Comparison of ENCODE assay signal across 13 mouse cellular contexts in genomic region chr12:3811596-3811995, GRCm38 (mm10). TPM values are rescaled to one million over a fixed set of nuclear protein-coding genes. Genes with fewer than 3 reads are reported as not detected.
A peak's percentile ranks its signal among the peaks of the same experiment; 100 is the strongest.
DNase-seq lines count a peak whose midpoint lies in the region; ATAC-seq and TF ChIP-seq lines count a peak whose summit lies in the region.
"Had no signal": no experiment of that assay in that cellular context is flagged by ENCODE, and none has a peak within 500 bp of the region (broad histone marks: within the 10 kb centered on the region; RNA-seq: fewer than 3 reads in every experiment).

No protein-coding gene starts in this region.

- no peaks in the 10 kb centered on the region for H3K36me3 ChIP-seq in heart, embryonic 15.5 days
- no peaks in the 10 kb centered on the region for H3K36me3 ChIP-seq in limb, embryonic 15.5 days
- H3K36me3 ChIP-seq: midbrain, embryonic 10.5 days had no signal

- H3K9me3 ChIP-seq in heart, embryonic 15.5 days (replicated peaks), result no peaks in the 10 kb centered on the region
- no peaks in the 10 kb centered on the region for H3K9me3 ChIP-seq in limb, embryonic 15.5 days
- H3K9me3 ChIP-seq: midbrain, embryonic 10.5 days had no signal

- WGBS in heart, embryonic 15.5 days, result 37% methylated on average over 5 of the region's 5 CpGs
- WGBS in limb, embryonic 15.5 days, result 23% methylated on average over 5 of the region's 5 CpGs

- peak overlapping the region; percentile 14; the same call in 1 of the 2 replicates for H3K4me2 ChIP-seq in heart, embryonic 15.5 days
- H3K4me2 ChIP-seq in limb, embryonic 15.5 days, result no peak overlapping the region; the same call in 1 of the 2 replicates

- peak; percentile 35 for DNase-seq in gastrocnemius, adult 2 months
- no peak for DNase-seq in gastrocnemius, postnatal 14 days
- DNase-seq in left cerebral cortex, adult 2 months (ENCODE audit: extremely low spot score in 1 of 2, low spot score in 2 of 2), result no peak
- no peak for DNase-seq in left cerebral cortex, postnatal 25 days (ENCODE audit: low spot score in 2 of 2)
- no peak for DNase-seq in urinary bladder, postnatal 25 days (ENCODE audit: low spot score)
- DNase-seq in ovary, postnatal 14 days (ENCODE audit: low spot score), result no peak
- DNase-seq: adrenal gland, postnatal 14 days; cerebellum, postnatal 14 days; gastrocnemius, postnatal 36 days had no signal

- no peak for TF ChIP-seq CTCF in gastrocnemius, adult 2 months (IDR thresholded peaks at IDR 0.05)
- TF ChIP-seq CTCF in left cerebral cortex, adult 2 months (IDR thresholded peaks at IDR 0.05), result no peak

- H3K9ac ChIP-seq in heart, embryonic 15.5 days, result no peak overlapping the region
- H3K9ac ChIP-seq in limb, embryonic 15.5 days, result no peak overlapping the region

- no peak for ATAC-seq in heart, embryonic 15.5 days (replicated peaks; ENCODE audit: insufficient number of reproducible peaks, insufficient read depth, low FRiP score, low read depth)
- ATAC-seq in limb, embryonic 15.5 days (ENCODE audit: insufficient number of reproducible peaks, low FRiP score, low TSS enrichment, low read depth), result no peak

- H3K4me1 ChIP-seq in heart, embryonic 15.5 days (replicated peaks), result peaks cover 75% of the 10 kb centered on the region
- H3K4me1 ChIP-seq in limb, embryonic 15.5 days, result peaks cover 61% of the 10 kb centered on the region

- intact Hi-C loops in gastrocnemius, adult 2 months (cut with DNase I), result no loop called here
- intact Hi-C loops in gastrocnemius, postnatal 14 days (cut with DNase I; ENCODE audit: low total_unique reads), result no loop called here
- intact Hi-C loops in left cerebral cortex, adult 2 months (cut with DNase I), result no loop called here
- intact Hi-C loops in left cerebral cortex, postnatal 25 days (cut with DNase I), result no loop called here

- H3K27ac ChIP-seq in gastrocnemius, adult 2 months, result peak overlapping the region; percentile 96
- peak overlapping the region; percentile 52; the same call in 1 of the 2 replicates for H3K27ac ChIP-seq in left cerebral cortex, adult 2 months
- peak overlapping the region; percentile 41; the same call in 1 of the 2 replicates for H3K27ac ChIP-seq in heart, embryonic 15.5 days
- H3K27ac ChIP-seq in limb, embryonic 15.5 days, result peak overlapping the region; percentile 2
- H3K27ac ChIP-seq: midbrain, embryonic 10.5 days had no signal

- no peaks in the 10 kb centered on the region for H3K27me3 ChIP-seq in heart, embryonic 15.5 days
- H3K27me3 ChIP-seq in limb, embryonic 15.5 days, result no peaks in the 10 kb centered on the region

- H3K4me3 ChIP-seq in gastrocnemius, adult 2 months, result peak overlapping the region; percentile 56
- H3K4me3 ChIP-seq in left cerebral cortex, adult 2 months, result no peak overlapping the region
- H3K4me3 ChIP-seq in heart, embryonic 15.5 days, result no peak overlapping the region
- no peak overlapping the region for H3K4me3 ChIP-seq in limb, embryonic 15.5 days
- H3K4me3 ChIP-seq: erythroblast, embryonic 14.5 days; midbrain, embryonic 10.5 days had no signal

RNA-seq across cellular contexts. Expression of gene Dnmt3a, which starts 5.8 kb away (rescaled TPM):
- total RNA-seq in gastrocnemius, adult 2 months (2021), result 10 to 100 TPM; 57.5 to 97.5 TPM
- 100 to 1,000 TPM; 119 to 137 TPM for total RNA-seq in gastrocnemius, postnatal 14 days (2021)
- total RNA-seq in left cerebral cortex, adult 2 months (2021), result 100 to 1,000 TPM in 1 of 2 experiments, 10 to 100 TPM in 1; 99.8 to 116 TPM
- 100 to 1,000 TPM; 138 to 148 TPM for total RNA-seq in left cerebral cortex, postnatal 25 days (2021)
- polyA plus RNA-seq in heart, embryonic 15.5 days (2015; fragmentation: Nextera tagmentation; extraction: Ambion mirVana), result 79.9 and 94.7 TPM in 2 replicates
- 133 and 142 TPM in 2 replicates for polyA plus RNA-seq in limb, embryonic 15.5 days (2015; fragmentation: Nextera tagmentation; extraction: Ambion mirVana)

Comparison
In these comparisons a context has a peak if more than half of its experiments do, and no peak if none do; other contexts are left out.
1. H3K27ac ChIP-seq: peak in every context shown above with its lines; median percentile 96 in gastrocnemius, adult 2 months; 52 in left cerebral cortex, adult 2 months; 41 in heart, embryonic 15.5 days; 2 in limb, embryonic 15.5 days.